Mouse (Mus musculus): ENCODE data around the gene Txndc15.
"Not testable (repeated sequence)": the region's sequence is repeated elsewhere in the genome, so short reads cannot be mapped to it uniquely, and the experiment has no call there.

The Txndc15 gene

GRCm38 (mm10) chr13:55714501-55715166 lies at the start of gene Txndc15:
Gene Txndc15, plus strand, starts transcription at chr13:55714650.
- DNase-seq (ENCODE audit: low spot score), result peak; percentile 85

- DNase-seq (ENCODE audit: low spot score), result peak; percentile 38
Measured at GRCm38 (mm10) chr13:55668550-55668949, 45.9 kb upstream of the Txndc15 start.

GRCm38 (mm10) chr13:55672711-55673110 lies 41.7 kb upstream of the Txndc15 start:
- DNase-seq (ENCODE audit: low spot score), result no peak

GRCm38 (mm10) chr13:55677364-55677763 lies 37.1 kb upstream of the Txndc15 start:
- no peak for DNase-seq (ENCODE audit: low spot score)

- no peak for DNase-seq (ENCODE audit: low spot score)
Measured at GRCm38 (mm10) chr13:55682201-55682600, 32.2 kb upstream of the Txndc15 start.

- no peak for DNase-seq (ENCODE audit: low spot score)
Measured at GRCm38 (mm10) chr13:55683581-55683980, 30.9 kb upstream of the Txndc15 start.

- no peak for DNase-seq (ENCODE audit: low spot score)
Measured at GRCm38 (mm10) chr13:55686107-55686633, 28.3 kb upstream of the Txndc15 start.

GRCm38 (mm10) chr13:55687927-55688602 lies 26.4 kb upstream of the Txndc15 start:
- DNase-seq (ENCODE audit: low spot score), result no peak

GRCm38 (mm10) chr13:55692535-55693242 lies 21.8 kb upstream of the Txndc15 start, which contains the start of gene B230219D22Rik:
Gene B230219D22Rik, plus strand, starts transcription at chr13:55693124.
- DNase-seq (ENCODE audit: low spot score), result peak; percentile 91

- DNase-seq (ENCODE audit: low spot score), result peak; percentile 34
Measured at GRCm38 (mm10) chr13:55693243-55693721, 21.2 kb upstream of the Txndc15 start.

GRCm38 (mm10) chr13:55694110-55694509 lies 20.3 kb upstream of the Txndc15 start:
- no peak for DNase-seq (ENCODE audit: low spot score)

- not testable (repeated sequence) for DNase-seq (ENCODE audit: low spot score)
Measured at GRCm38 (mm10) chr13:55695989-55696388, 18.5 kb upstream of the Txndc15 start.

GRCm38 (mm10) chr13:55704301-55704700 lies 10.1 kb upstream of the Txndc15 start:
- DNase-seq (ENCODE audit: low spot score), result no peak

GRCm38 (mm10) chr13:55712846-55713245 lies 1.6 kb upstream of the Txndc15 start:
- no peak for DNase-seq (ENCODE audit: low spot score)

GRCm38 (mm10) chr13:55715167-55715512 lies 690 bp downstream of the Txndc15 start:
- DNase-seq (ENCODE audit: low spot score), result no peak

GRCm38 (mm10) chr13:55715908-55716510 lies 1.6 kb downstream of the Txndc15 start:
- no peak for DNase-seq (ENCODE audit: low spot score)

GRCm38 (mm10) chr13:55721516-55721915 lies 7.1 kb downstream of the Txndc15 start:
- DNase-seq (ENCODE audit: low spot score), result no peak

- no peak for DNase-seq (ENCODE audit: low spot score)
Measured at GRCm38 (mm10) chr13:55721995-55722394, 7.5 kb downstream of the Txndc15 start.

- no peak for DNase-seq (ENCODE audit: low spot score)
Measured at GRCm38 (mm10) chr13:55726598-55727119, 12.2 kb downstream of the Txndc15 start.

GRCm38 (mm10) chr13:55727120-55727838 lies 12.8 kb downstream of the Txndc15 start, which contains the start of gene Pcbd2:
Gene Pcbd2, plus strand, starts transcription at chr13:55727368.
- peak; percentile 87 for DNase-seq (ENCODE audit: low spot score)

- DNase-seq (ENCODE audit: low spot score), result peak; percentile 61
Measured at GRCm38 (mm10) chr13:55727839-55728238, 13.4 kb downstream of the Txndc15 start.

All from urinary bladder, postnatal 14 days (tissue).